Mouse (Mus musculus) heart, postnatal 14 days (tissue): ENCODE measurements at regions not wholly inside any gene's neighbourhood (a gene's known extent, or its start where the extent isn't known, plus 50 kb on each side); places are given as distances from the start of the nearest gene placed in this dataset.

Experiments used
- DNase-seq, 2 experiments: peaks; one replicate each; pipeline ENCODE4 v3.0.0; 2021 to 2022
- intact Hi-C: fragments of 180-260 bp; cut with DNase I; formaldehyde crosslinking; loops from one replicate; pipeline ENCODE4 v1.15.1; 2025

- intact Hi-C loops = loop anchor here (10.0 kb wide), 1 partner anchor 476 kb away; the partner anchor contains the start of gene Mn1
Measured at GRCm38 (mm10) chr5:111890800-111891199, 157.1 kb downstream of the Gm26897 start.

GRCm38 (mm10) chr5:111891261-111891693, 157.6 kb downstream of the Gm26897 start:
- intact Hi-C loops = loop anchor here (10.0 kb wide), 1 partner anchor 476 kb away; the partner anchor contains the start of gene Mn1
- DNase-seq = peak; percentile 43 to 45

More at GRCm38 (mm10) chr5:111890800-111891199, 157.1 kb downstream of the Gm26897 start:
- DNase-seq = peak; percentile 75 to 82

GRCm38 (mm10) chr5:111892956-111893355, 159.2 kb downstream of the Gm26897 start:
- DNase-seq = no peak
- intact Hi-C loops = loop anchor here (10.0 kb wide), 1 partner anchor 478 kb away; the partner anchor contains the start of gene Mn1

GRCm38 (mm10) chr5:111893905-111894311, 160.2 kb downstream of the Gm26897 start:
- intact Hi-C loops = loop anchor here (10.0 kb wide), 1 partner anchor 479 kb away; the partner anchor contains the start of gene Mn1
- peak; percentile 62 to 70 for DNase-seq

GRCm38 (mm10) chr5:111897568-111897967, 163.8 kb downstream of the Gm26897 start:
- intact Hi-C loops = loop anchor here (10.0 kb wide), 1 partner anchor 483 kb away; the partner anchor contains the start of gene Mn1
- no peak for DNase-seq

GRCm38 (mm10) chr5:111898482-111898881, 164.8 kb downstream of the Gm26897 start:
- intact Hi-C loops = loop anchor here (10.0 kb wide), 1 partner anchor 484 kb away; the partner anchor contains the start of gene Mn1
- no peak for DNase-seq

GRCm38 (mm10) chr5:111901197-111901596, 167.5 kb downstream of the Gm26897 start:
- no peak for DNase-seq
- intact Hi-C loops = no loop called here

- intact Hi-C loops = no loop called here
- peak; percentile 52 to 77 for DNase-seq
Measured at GRCm38 (mm10) chr5:111901678-111902077, 168.0 kb downstream of the Gm26897 start.

- DNase-seq = no peak
- intact Hi-C loops = no loop called here
Measured at GRCm38 (mm10) chr5:111908085-111908484, 174.4 kb downstream of the Gm26897 start.

GRCm38 (mm10) chr5:111910514-111910913, 176.8 kb downstream of the Gm26897 start:
- no peak for DNase-seq
- intact Hi-C loops = no loop called here

GRCm38 (mm10) chr5:111913354-111913753, 179.6 kb downstream of the Gm26897 start:
- intact Hi-C loops = no loop called here
- DNase-seq = no peak

- DNase-seq = no peak
- intact Hi-C loops = no loop called here
Measured at GRCm38 (mm10) chr5:111914296-111914695, 180.6 kb downstream of the Gm26897 start.

- no peak for DNase-seq
- intact Hi-C loops = no loop called here
Measured at GRCm38 (mm10) chr5:111917643-111918252, 184.0 kb downstream of the Gm26897 start.

- DNase-seq = no peak
- intact Hi-C loops = no loop called here
Measured at GRCm38 (mm10) chr5:111918888-111919287, 185.2 kb downstream of the Gm26897 start.

- intact Hi-C loops = no loop called here
- no peak for DNase-seq
Measured at GRCm38 (mm10) chr5:111922991-111923701, 189.4 kb downstream of the Gm26897 start.

- intact Hi-C loops = no loop called here
- DNase-seq = no peak
Measured at GRCm38 (mm10) chr5:111925757-111926156, 192.0 kb downstream of the Gm26897 start.

- intact Hi-C loops = no loop called here
- no peak for DNase-seq
Measured at GRCm38 (mm10) chr5:111929180-111929990, 195.7 kb downstream of the Gm26897 start.

GRCm38 (mm10) chr5:111929991-111930339, 196.2 kb downstream of the Gm26897 start:
- intact Hi-C loops = loop anchor here (10.0 kb wide), 1 partner anchor 225 kb away; no protein-coding TSS in a partner anchor
- no peak for DNase-seq

- DNase-seq = peak in 1 of 2 experiments; percentile 11
- intact Hi-C loops = loop anchor here (10.0 kb wide), 1 partner anchor 223 kb away; no protein-coding TSS in a partner anchor
Measured at GRCm38 (mm10) chr5:111931733-111932132, 198.0 kb downstream of the Gm26897 start.

- DNase-seq = no peak
- intact Hi-C loops = loop anchor here (10.0 kb wide), 1 partner anchor 219 kb away; no protein-coding TSS in a partner anchor
Measured at GRCm38 (mm10) chr5:111935381-111936134, 201.8 kb downstream of the Gm26897 start.
